Comparison of ENCODE assay signal across 10 mouse cellular contexts in genomic region chr9:74867641-74868205, GRCm38 (mm10). TPM values are rescaled to one million over a fixed set of nuclear protein-coding genes. Genes with fewer than 3 reads are reported as not detected.
DNase-seq lines count a peak whose midpoint lies in the region; ATAC-seq and TF ChIP-seq lines count a peak whose summit lies in the region.
"Had no signal": no experiment of that assay in that cellular context is flagged by ENCODE, and none has a peak within 500 bp of the region (broad histone marks: within the 10 kb centered on the region; RNA-seq: fewer than 3 reads in every experiment).

No protein-coding gene starts in this region.

- H3K9me3 ChIP-seq in forebrain, postnatal 0 days (ENCODE audit: low read length) = no peaks in the 10 kb centered on the region
- no peaks in the 10 kb centered on the region for H3K9me3 ChIP-seq in stomach, embryonic 14.5 days (ENCODE audit: control insufficient read depth, low read depth, low read length)
- H3K9me3 ChIP-seq: embryonic facial prominence, embryonic 12.5 days; lung, embryonic 15.5 days had no signal

- peak in 1 of 2 experiments; percentile 57 for DNase-seq in layer of hippocampus, adult 2 months (ENCODE audit: low spot score in 2 of 2)
- DNase-seq in layer of hippocampus, postnatal 36 days = no peak
- peak; percentile 55 to 70 for DNase-seq in adrenal gland, postnatal 36 days
- peak; percentile 74 for DNase-seq in forebrain, postnatal 0 days
- peak; percentile 69 to 75 for DNase-seq in kidney, postnatal 4 days

- H3K36me3 ChIP-seq in forebrain, postnatal 0 days (ENCODE audit: insufficient read depth) = no peaks in the 10 kb centered on the region
- no peaks in the 10 kb centered on the region for H3K36me3 ChIP-seq in stomach, embryonic 14.5 days (ENCODE audit: control insufficient read depth, insufficient read depth, low read length)
- H3K36me3 ChIP-seq: embryonic facial prominence, embryonic 12.5 days; lung, embryonic 15.5 days had no signal

- H3K27ac ChIP-seq in layer of hippocampus, adult 2 months = no peak overlapping the region
- H3K27ac ChIP-seq in forebrain, postnatal 0 days (ENCODE audit: low read depth, low read length) = no peak overlapping the region
- H3K27ac ChIP-seq in stomach, embryonic 14.5 days (ENCODE audit: low read length) = no peak overlapping the region
- H3K27ac ChIP-seq: embryonic facial prominence, embryonic 12.5 days; lung, embryonic 15.5 days had no signal

- TF ChIP-seq CTCF in layer of hippocampus, adult 2 months (conservative IDR thresholded peaks at IDR 0.05) = peak; percentile 82
- TF ChIP-seq CTCF in forebrain, postnatal 0 days (IDR thresholded peaks at IDR 0.05; ENCODE audit: low read depth) = peak; percentile 73

- peak; percentile 30; the same call in 1 of the 2 replicates for ATAC-seq in forebrain, postnatal 0 days
- ATAC-seq in megakaryocyte-erythroid progenitor cell, adult 5-6 weeks (replicated peaks; ENCODE audit: low FRiP score, low TSS enrichment, poor library complexity, severe bottlenecking) = peak; percentile 56
- no peak for ATAC-seq in stomach, embryonic 14.5 days (ENCODE audit: insufficient number of reproducible peaks, insufficient read depth, low FRiP score, low read depth)
- ATAC-seq in erythroblast, adult 5-6 weeks (replicated peaks; ENCODE audit: low FRiP score, poor library complexity, severe bottlenecking) = no peak

- no peak overlapping the region for H3K4me3 ChIP-seq in layer of hippocampus, adult 2 months
- H3K4me3 ChIP-seq in forebrain, postnatal 0 days (ENCODE audit: low read depth, low read length) = peak overlapping the region; percentile 5; the same call in 1 of the 2 replicates
- no peak overlapping the region for H3K4me3 ChIP-seq in stomach, embryonic 14.5 days (ENCODE audit: low read depth, low read length)
- H3K4me3 ChIP-seq: embryonic facial prominence, embryonic 12.5 days; lung, embryonic 15.5 days had no signal

- WGBS in forebrain, postnatal 0 days = 3% methylated on average over 15 of the region's 15 CpGs
- 6% methylated on average over 15 of the region's 15 CpGs for WGBS in stomach, embryonic 14.5 days

- H3K4me1 ChIP-seq in forebrain, postnatal 0 days (ENCODE audit: insufficient read depth) = no peaks in the 10 kb centered on the region
- H3K4me1 ChIP-seq in stomach, embryonic 14.5 days (ENCODE audit: control insufficient read depth, insufficient read depth, low read length) = no peaks in the 10 kb centered on the region; the same call in 1 of the 2 replicates

- H3K9ac ChIP-seq in forebrain, postnatal 0 days = no peak overlapping the region
- no peak overlapping the region for H3K9ac ChIP-seq in stomach, embryonic 14.5 days (replicated peaks; ENCODE audit: low read depth, low read length)
- H3K9ac ChIP-seq: embryonic facial prominence, embryonic 12.5 days; lung, embryonic 15.5 days had no signal

- no peak overlapping the region for H3K4me2 ChIP-seq in forebrain, postnatal 0 days (ENCODE audit: low read depth)
- H3K4me2 ChIP-seq in stomach, embryonic 14.5 days (replicated peaks; ENCODE audit: low read depth, low read length) = peak overlapping the region; percentile 25; the same call in 1 of the 2 replicates
- H3K4me2 ChIP-seq: embryonic facial prominence, embryonic 12.5 days had no signal

- H3K27me3 ChIP-seq in forebrain, postnatal 0 days (ENCODE audit: insufficient read depth, low read length) = peaks cover 77% of the 10 kb centered on the region
- H3K27me3 ChIP-seq in stomach, embryonic 14.5 days (ENCODE audit: control insufficient read depth, insufficient read depth, low read length) = peaks cover 44% of the 10 kb centered on the region

RNA-seq across cellular contexts. Expression of gene Onecut1, which starts 6.0 kb away (rescaled TPM):
- 1 to 10 TPM in 1 of 2 experiments, under 1 TPM in 1; 0.92 to 1.3 TPM for total RNA-seq in layer of hippocampus, adult 2 months (2021)
- total RNA-seq in layer of hippocampus, postnatal 36 days (2021) = 1 to 10 TPM in 1 of 2 experiments, under 1 TPM in 1; 0.35 to 1.1 TPM
- total RNA-seq in adrenal gland, postnatal 36 days (2021) = under 1 TPM in 1 of 2 experiments, not detected in 1; 0.26 TPM
- total RNA-seq in forebrain, postnatal 0 days (2014; rRNA removed) = 0.92 and 3.8 TPM in 2 replicates
- 0.23 and 0.64 TPM in 2 replicates for polyA plus RNA-seq in forebrain, postnatal 0 days (2015; fragmentation: Nextera tagmentation; extraction: Ambion mirVana)
- total RNA-seq in megakaryocyte-erythroid progenitor cell, adult 5-6 weeks (2014; fragmentation: Nextera tagmentation) = not detected in 2 replicates
- total RNA-seq in megakaryocyte-erythroid progenitor cell, adult 5-6 weeks (2017) = not detected in 2 replicates
- polyA plus RNA-seq in stomach, embryonic 14.5 days (2014; fragmentation: Nextera tagmentation; extraction: Ambion mirVana) = 0.51 and 1.8 TPM in 2 replicates
- total RNA-seq in erythroblast, adult 5-6 weeks (2015; ENCODE audit: low replicate concordance) = not detected in 2 replicates
- total RNA-seq in erythroblast, adult 5-6 weeks (2017; ENCODE audit: low replicate concordance) = not detected in 2 replicates
- polyA plus RNA-seq: lung, embryonic 15.5 days had no signal

Comparison
In these comparisons a context has a peak if more than half of its experiments do, and no peak if none do; other contexts are left out.
1. DNase-seq: peak in adrenal gland, postnatal 36 days (2 of 2), forebrain, postnatal 0 days (single experiment) and kidney, postnatal 4 days (2 of 2); none in layer of hippocampus, postnatal 36 days (0 of 2).
2. ATAC-seq: peak in forebrain, postnatal 0 days (single experiment) and megakaryocyte-erythroid progenitor cell, adult 5-6 weeks (single experiment); none in stomach, embryonic 14.5 days (single experiment) and erythroblast, adult 5-6 weeks (single experiment).